Mouse (Mus musculus): ENCODE data around the gene Btg1. TPM values are rescaled to one million over a fixed set of nuclear protein-coding genes. Genes with fewer than 3 reads are reported as not detected.
A peak's percentile ranks its signal among the peaks of the same experiment; 100 is the strongest.

Gene Btg1
- total and polyA plus RNA-seq, 2 experiments from 2014 or later, result 15.2 to 21.3 TPM

DNA sequence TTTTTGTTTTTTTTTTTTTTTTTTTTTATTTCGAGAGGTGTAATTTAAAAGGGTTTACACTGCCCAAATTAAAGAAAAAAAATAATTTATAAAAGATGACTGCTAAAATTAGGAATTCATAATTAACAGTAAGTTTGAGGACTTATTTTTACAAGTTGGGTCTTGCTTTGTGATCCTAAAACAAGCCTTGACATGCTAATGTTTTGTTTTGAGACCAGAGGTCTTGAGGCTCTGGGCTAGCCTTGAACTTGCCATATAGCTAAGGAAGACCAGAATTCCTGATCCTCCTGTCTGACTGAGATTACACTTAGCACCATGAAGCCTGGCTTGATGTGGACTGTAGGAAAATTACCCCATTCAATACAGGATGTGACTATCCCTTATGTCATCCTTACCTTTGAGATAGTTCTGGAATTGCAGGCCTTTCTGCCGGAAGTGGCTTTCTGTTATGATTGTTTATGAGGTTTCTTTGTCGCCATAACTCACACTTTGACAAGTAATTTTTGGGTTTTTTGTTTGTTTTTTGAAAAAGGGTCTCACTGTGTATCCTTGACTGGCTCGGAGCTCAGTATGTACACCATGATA lies 4.6 kb downstream of the Btg1 start:
- no peaks in the 10 kb centered on the region for H3K27me3 ChIP-seq (ENCODE audit: insufficient read depth, low read length)
- 0 out of 2 replicates have a peak, but pooled peaks cover 5% of the 10 kb centered on the region for H3K36me3 ChIP-seq (ENCODE audit: insufficient read depth, low read length)
- no peak for TF ChIP-seq CTCF (IDR thresholded peaks at IDR 0.05)
- peak overlapping the region; percentile 52 for H3K4me3 ChIP-seq (ENCODE audit: low read depth, low read length)
- 66% methylated on average over 4 of the region's 4 CpGs for WGBS
- H3K9ac ChIP-seq (replicated peaks; ENCODE audit: low read length, poor library complexity, severe bottlenecking), result peak overlapping the region; percentile 50
- H3K4me2 ChIP-seq (ENCODE audit: low read depth, low read length, poor library complexity, severe bottlenecking), result peak overlapping the region; percentile 71
- DNase-seq (ENCODE audit: low spot score) (no peak), ATAC-seq (ENCODE audit: low FRiP score) (no peak)
- no peak overlapping the region for H3K27ac ChIP-seq (ENCODE audit: low read depth, low read length)
- H3K9me3 ChIP-seq (ENCODE audit: low read length), result no peaks in the 10 kb centered on the region
- peaks cover 3% of the 10 kb centered on the region; the same call in 1 of the 2 replicates for H3K4me1 ChIP-seq (ENCODE audit: insufficient read depth, low read length)

DNA sequence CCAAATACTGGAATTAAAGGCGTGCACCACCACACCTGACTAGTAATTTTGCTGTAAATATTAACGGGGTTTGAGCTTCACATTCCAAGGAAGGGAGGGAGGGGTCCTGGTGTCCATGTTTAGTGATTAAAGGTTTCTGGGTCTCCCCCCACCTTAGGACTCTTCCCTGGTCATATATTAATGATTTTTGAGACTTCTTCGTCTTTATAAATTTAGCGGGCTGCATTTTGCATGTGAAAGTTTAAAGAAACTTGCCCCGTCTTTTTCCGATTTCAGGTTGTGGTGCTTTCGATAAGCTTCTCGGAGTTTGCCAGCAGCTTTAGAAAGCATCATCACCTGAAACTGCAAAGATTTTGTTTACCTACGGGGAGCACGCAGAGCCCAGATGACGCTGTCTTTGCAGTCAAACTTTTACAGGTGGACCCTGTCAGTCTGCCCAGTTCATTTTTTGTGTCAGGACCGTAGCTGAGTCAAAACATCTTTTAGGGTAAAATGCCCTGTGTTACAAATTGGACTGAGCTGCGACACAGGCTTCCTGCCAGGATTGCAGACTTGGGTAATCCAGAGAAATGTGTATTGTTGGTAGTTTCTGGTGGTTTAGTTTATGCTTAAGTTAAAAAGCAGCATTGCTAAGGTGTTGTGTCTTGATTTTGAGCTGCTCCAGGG lies 5.3 kb downstream of the Btg1 start:
- Histone ChIP-seq H3K4me1 (ENCODE audit: insufficient read depth, low read length) (peaks cover 3% of the 10 kb centered on the region; the same call in 1 of the 2 replicates), H3K9ac (replicated peaks; ENCODE audit: low read length, poor library complexity, severe bottlenecking) (peak overlapping the region; percentile 50), H3K27me3 (ENCODE audit: insufficient read depth, low read length) (no peaks in the 10 kb centered on the region), H3K27ac (ENCODE audit: low read depth, low read length) (no peak overlapping the region), H3K4me2 (ENCODE audit: low read depth, low read length, poor library complexity, severe bottlenecking) (peak overlapping the region; percentile 71), H3K9me3 (ENCODE audit: low read length) (no peaks in the 10 kb centered on the region), H3K4me3 (ENCODE audit: low read depth, low read length) (peak overlapping the region; percentile 52), H3K36me3 (ENCODE audit: insufficient read depth, low read length) (0 out of 2 replicates have a peak, but pooled peaks cover 5% of the 10 kb centered on the region)
- 51% methylated on average over 13 of the region's 13 CpGs for WGBS
- DNase-seq (ENCODE audit: low spot score) (no peak), ATAC-seq (ENCODE audit: low FRiP score) (no peak)
- TF ChIP-seq CTCF (IDR thresholded peaks at IDR 0.05), result no peak

DNA sequence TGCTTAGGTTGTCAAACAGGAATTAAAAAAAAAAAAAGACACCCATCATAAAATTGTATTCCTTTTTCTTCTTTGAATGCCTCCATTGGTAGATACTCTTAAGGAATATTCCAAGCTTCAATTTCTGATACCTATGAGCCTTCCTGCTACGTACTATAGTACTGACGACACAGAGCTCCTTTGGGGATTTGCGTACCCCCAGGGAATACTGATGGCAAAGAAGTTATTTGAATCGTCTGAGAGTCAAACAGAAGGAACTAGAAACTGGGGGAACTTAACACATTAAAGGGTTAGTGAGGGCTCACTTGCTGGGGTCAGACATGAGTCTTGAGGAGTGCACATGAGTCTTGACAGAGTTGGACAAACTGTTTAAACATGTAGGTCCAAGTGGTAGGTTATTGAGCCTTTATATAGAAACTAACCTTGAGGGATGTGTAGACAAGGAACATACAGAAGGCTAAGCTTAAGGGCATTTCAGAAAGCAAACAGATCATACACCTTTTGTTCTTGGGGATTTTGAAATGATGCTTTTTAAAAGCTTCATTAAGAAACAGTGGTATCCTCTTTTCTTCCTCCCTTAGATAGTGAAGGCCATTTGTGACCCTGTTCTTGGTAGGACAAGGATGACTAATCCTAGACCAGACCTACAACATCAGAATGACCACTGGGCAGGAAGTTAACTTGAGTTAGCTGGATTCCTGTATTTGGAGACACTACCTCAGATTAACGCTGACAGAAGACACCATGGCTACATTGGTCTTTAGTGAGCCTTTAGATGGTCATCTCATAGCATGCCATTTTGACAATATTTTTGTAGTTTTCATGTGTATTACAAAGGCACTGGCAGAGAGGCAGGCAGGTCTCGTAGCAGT lies 6.2 kb downstream of the Btg1 start:
- no peak for ATAC-seq (ENCODE audit: low FRiP score)
- Histone ChIP-seq H3K4me1 (ENCODE audit: insufficient read depth, low read length) (peaks cover 3% of the 10 kb centered on the region; the same call in 1 of the 2 replicates), H3K9ac (replicated peaks; ENCODE audit: low read length, poor library complexity, severe bottlenecking) (no peak overlapping the region; the same call in 1 of the 2 replicates), H3K27ac (ENCODE audit: low read depth, low read length) (no peak overlapping the region), H3K9me3 (ENCODE audit: low read length) (no peaks in the 10 kb centered on the region), H3K4me2 (ENCODE audit: low read depth, low read length, poor library complexity, severe bottlenecking) (peak overlapping the region; percentile 71), H3K27me3 (ENCODE audit: insufficient read depth, low read length) (no peaks in the 10 kb centered on the region), H3K36me3 (ENCODE audit: insufficient read depth, low read length) (0 out of 2 replicates have a peak, but pooled peaks cover 5% of the 10 kb centered on the region), H3K4me3 (ENCODE audit: low read depth, low read length) (peak overlapping the region; percentile 52)
- WGBS, result 54% methylated on average over 6 of the region's 6 CpGs
- no peak for TF ChIP-seq CTCF (IDR thresholded peaks at IDR 0.05)
- peak; percentile 30 for DNase-seq (ENCODE audit: low spot score)

DNA sequence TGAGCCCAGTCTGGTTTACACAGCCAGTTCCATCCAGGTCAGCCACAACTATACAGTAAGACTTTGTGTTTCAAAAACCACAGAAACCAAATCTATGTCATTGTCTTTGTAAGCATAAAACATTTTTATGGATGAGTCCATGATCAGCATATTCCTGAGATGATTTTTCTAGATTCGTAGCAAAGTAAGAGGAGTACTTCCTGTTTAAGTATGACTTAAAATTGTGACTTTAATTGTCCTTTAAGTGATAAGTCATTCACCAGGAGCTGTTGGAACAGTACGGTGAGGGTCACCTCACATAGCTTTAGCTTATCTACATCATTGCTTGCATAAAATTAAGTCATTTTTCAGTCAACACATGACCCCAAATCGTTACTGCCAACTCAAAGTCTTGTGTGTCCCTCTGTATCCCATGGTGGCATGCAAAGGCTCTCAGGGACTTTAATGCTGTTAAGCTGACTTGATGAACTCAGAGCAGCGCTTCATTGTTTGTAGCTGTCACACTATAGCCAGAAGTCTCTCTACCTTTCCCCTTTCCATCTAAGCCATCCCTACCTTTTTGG lies 6.9 kb downstream of the Btg1 start:
- TF ChIP-seq CTCF (IDR thresholded peaks at IDR 0.05), result no peak
- Histone ChIP-seq H3K27ac (ENCODE audit: low read depth, low read length) (no peak overlapping the region), H3K9me3 (ENCODE audit: low read length) (no peaks in the 10 kb centered on the region), H3K36me3 (ENCODE audit: insufficient read depth, low read length) (0 out of 2 replicates have a peak, but pooled peaks cover 5% of the 10 kb centered on the region), H3K4me2 (ENCODE audit: low read depth, low read length, poor library complexity, severe bottlenecking) (peak overlapping the region; percentile 71), H3K27me3 (ENCODE audit: insufficient read depth, low read length) (no peaks in the 10 kb centered on the region), H3K4me3 (ENCODE audit: low read depth, low read length) (peak overlapping the region; percentile 52; the same call in 1 of the 2 replicates), H3K4me1 (ENCODE audit: insufficient read depth, low read length) (peaks cover 3% of the 10 kb centered on the region; the same call in 1 of the 2 replicates), H3K9ac (replicated peaks; ENCODE audit: low read length, poor library complexity, severe bottlenecking) (no peak overlapping the region)
- DNase-seq (ENCODE audit: low spot score) (no peak), ATAC-seq (ENCODE audit: low FRiP score) (no peak)
- 79% methylated on average over 4 of the region's 4 CpGs for WGBS

DNA sequence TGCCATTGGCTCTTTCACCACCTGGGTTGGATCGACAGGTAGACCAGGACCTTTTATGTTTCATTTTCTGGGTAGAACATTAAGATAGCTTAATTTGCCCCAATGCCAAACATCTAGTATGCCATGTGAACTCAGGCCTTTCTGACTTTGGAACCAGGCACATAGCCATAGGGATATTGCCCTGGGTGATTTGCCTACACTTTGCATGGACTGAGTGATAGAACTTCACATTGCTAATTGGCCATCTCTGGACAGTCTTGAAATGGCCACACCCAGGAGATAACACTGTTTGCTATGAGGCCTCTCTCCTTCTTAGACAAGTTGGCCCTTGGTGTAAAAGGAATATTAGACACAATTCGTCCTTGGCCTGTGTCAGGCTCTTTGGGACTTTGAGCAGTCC lies 7.6 kb downstream of the Btg1 start:
- Histone ChIP-seq H3K4me1 (ENCODE audit: insufficient read depth, low read length) (peaks cover 3% of the 10 kb centered on the region; the same call in 1 of the 2 replicates), H3K4me3 (ENCODE audit: low read depth, low read length) (peak overlapping the region; percentile 52; the same call in 1 of the 2 replicates)

More for the DNA sequence above, 7.6 kb downstream of the Btg1 start:
- ATAC-seq (ENCODE audit: low FRiP score) (no peak), DNase-seq (ENCODE audit: low spot score) (no peak)
- no peak for TF ChIP-seq CTCF (IDR thresholded peaks at IDR 0.05)
- WGBS, result 83% methylated on average over 2 of the region's 2 CpGs
- H3K9ac ChIP-seq (replicated peaks; ENCODE audit: low read length, poor library complexity, severe bottlenecking), result no peak overlapping the region
- peak overlapping the region; percentile 71 for H3K4me2 ChIP-seq (ENCODE audit: low read depth, low read length, poor library complexity, severe bottlenecking)
- H3K36me3 ChIP-seq (ENCODE audit: insufficient read depth, low read length), result 0 out of 2 replicates have a peak, but pooled peaks cover 5% of the 10 kb centered on the region
- no peaks in the 10 kb centered on the region for H3K9me3 ChIP-seq (ENCODE audit: low read length)
- no peak overlapping the region for H3K27ac ChIP-seq (ENCODE audit: low read depth, low read length)
- H3K27me3 ChIP-seq (ENCODE audit: insufficient read depth, low read length), result no peaks in the 10 kb centered on the region
